Mouse (Mus musculus) erythroblast, embryonic 14.5 days (primary cell): Measurements from ENCODE around the gene 1700067K01Rik.

Experiments used
- GATA1 ChIP-seq: IDR thresholded peaks from 2 replicates; pipeline ENCODE4 v1.6.1; 2012; ENCODE audit warnings: low read length, inconsistent platforms, mixed read lengths
- TAL1 ChIP-seq: IDR thresholded peaks from 3 replicates; pipeline ENCODE4 v1.6.1; 2012; ENCODE audit warnings: low read length, inconsistent platforms, mixed read lengths

DNA sequence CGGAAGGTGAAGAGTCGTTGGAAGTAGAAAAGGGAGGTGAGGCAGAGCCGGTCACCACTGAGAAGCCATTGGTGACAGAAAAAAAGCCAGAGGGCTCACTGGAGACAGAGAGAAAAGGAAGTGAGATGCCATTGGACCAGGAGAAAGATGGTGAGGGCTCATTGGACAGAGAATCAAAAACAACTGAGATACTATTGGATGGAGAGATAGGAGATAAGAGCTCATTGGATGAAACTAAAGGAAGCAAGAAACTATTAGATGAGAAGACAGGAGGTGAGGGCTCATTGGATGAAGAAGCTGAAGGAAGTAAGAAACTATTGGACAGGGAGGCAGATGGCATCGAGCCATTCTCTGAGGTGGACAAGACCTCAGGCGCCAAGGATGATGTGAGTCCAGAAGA, 28.0 kb downstream of the 1700067K01Rik start:
- TF ChIP-seq GATA1 (no peak), TAL1 (no peak)
